Mouse (Mus musculus): Measurements from ENCODE around the gene Men1.
"Not testable (repeated sequence)": the region's sequence is repeated elsewhere in the genome, so short reads cannot be mapped to it uniquely, and the experiment has no call there.

The Men1 gene

DNA sequence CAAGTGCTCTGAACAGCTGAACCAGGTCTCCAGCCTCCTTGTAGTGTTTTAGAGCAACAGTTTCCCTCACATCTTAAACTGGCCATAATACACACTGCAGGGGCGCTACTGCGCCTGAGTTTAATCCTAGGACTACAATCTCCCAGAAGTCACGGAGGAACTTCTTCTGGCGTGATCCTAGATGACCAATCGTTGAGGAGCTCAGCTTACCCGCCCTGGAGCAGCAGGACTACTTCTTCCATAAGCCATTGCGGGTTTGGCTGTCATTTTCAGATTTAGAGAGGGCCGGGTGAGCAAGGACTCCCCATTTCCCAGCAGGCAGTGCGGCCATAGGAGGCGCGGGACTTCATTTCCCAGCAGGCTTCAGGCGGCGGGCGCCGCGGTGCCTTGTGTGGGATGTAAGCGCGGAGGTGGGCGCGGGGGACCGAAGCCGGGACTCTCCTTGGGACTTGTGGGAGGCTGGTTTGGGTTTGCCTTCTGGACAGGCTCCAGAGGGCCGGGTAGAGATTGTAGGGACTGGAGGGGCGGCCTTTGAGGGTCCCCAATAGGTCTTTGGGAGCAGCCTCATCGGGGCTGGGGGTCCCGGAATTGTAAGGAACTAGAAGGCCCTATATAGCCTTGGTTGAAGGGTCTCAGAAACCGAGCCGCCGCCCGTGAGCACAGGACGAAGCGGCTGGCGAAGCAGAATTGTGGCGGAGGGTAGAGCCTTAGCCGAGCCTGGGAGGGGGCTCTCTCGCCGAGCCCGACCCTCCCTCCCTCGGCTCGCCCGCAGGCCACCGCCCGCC is at the start of gene Men1:
Gene Men1 (plus strand): TSS at position 307 of the 785 bp plus-strand sequence.
- DNase-seq: peak; percentile 90

- DNase-seq: no peak
These were observed 49.6 kb upstream of the Men1 start for GRCm38 (mm10) chr19:6285226-6285625.

GRCm38 (mm10) chr19:6285632-6286433 is 48.9 kb upstream of the Men1 start:
- no peak for DNase-seq

GRCm38 (mm10) chr19:6286434-6287401 is 48.1 kb upstream of the Men1 start:
- no peak for DNase-seq

DNA sequence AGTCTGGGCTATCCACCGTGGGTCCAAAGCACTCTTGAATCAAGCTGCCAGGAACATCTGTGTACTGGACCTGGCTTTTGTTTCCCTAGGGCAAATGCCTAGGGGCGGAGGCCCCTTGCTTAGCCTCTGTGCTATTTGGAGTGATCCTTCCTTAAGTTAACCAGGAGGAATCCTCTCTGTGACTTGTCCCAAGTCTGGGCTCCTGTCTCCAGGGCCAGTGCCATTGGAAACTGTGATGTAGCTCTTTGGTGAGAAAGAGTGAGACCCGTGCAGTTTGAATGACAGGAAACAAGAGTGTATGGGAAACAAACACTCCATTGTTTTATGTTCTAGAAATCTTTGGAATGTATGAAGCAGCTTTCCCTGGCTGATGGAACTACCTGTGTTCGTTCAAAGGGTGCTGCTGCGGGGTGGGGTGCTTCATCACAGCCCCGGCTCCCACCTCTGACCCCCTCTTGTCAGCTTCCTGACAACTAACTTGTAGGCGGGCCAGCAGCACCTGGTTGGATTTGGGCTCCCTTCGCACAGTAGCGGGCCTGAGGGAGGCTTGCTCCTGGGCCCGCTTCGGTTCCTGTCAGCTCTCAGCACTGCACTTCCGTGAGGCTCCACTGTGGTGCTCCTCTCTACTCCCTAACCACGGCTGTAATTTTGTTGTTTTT is 46.4 kb upstream of the Men1 start:
- DNase-seq: no peak

- DNase-seq: no peak
These were observed 45.0 kb upstream of the Men1 start for GRCm38 (mm10) chr19:6289696-6290238.

- not testable (repeated sequence) for DNase-seq
These were observed 44.1 kb upstream of the Men1 start for GRCm38 (mm10) chr19:6290720-6291116.

DNA sequence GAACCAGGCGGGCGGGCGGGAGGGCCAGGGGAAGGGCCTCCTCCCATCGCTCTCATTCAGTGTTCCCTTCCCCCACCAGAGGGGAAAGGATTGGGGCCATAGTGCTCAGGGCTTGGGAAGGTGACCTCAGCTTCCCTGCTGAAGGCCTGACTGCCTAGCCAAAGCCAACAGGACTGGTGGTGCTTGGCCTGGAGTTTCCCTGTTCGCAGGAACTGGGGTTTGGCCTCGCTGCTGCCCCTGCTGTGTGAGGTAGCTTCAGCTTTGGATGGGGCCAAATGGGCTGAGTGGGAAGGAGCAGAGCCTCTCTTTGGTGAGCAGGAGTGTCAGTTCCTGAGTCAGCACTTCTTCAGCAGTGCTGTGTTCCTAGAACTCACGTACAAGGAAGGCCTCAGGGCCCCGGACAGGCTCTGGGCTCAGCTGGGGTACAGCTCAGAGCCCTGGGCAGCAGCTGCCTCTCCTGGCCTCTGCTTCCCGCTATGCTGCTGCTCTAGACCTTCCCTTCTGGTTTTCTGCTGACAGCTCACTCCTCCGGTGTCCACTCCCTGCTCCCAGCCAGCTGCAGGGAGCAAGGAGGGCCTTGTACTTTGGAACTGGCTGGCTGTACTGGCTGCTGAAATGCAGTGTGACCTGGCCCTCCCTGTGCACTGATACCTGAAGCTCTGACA is 43.5 kb upstream of the Men1 start:
- no peak for DNase-seq

GRCm38 (mm10) chr19:6292262-6292661 is 42.5 kb upstream of the Men1 start:
- DNase-seq: no peak

DNA sequence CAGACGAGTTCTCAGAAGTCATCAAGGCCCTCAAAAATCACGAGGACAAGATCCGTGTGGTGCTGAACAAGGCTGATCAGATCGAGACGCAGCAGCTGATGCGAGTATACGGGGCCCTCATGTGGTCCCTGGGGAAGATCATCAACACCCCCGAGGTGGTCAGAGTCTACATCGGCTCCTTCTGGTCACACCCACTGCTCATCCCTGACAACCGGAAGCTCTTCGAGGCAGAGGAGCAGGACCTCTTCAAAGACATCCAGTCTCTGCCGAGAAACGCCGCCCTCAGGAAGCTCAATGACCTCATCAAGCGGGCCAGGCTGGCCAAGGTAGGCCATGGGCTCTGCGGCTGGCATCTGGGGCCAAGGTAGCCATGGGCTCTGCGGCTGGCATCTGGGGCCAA is 40.5 kb upstream of the Men1 start:
- no peak for DNase-seq

GRCm38 (mm10) chr19:6296551-6297210 is 38.1 kb upstream of the Men1 start:
- DNase-seq: no peak

DNA sequence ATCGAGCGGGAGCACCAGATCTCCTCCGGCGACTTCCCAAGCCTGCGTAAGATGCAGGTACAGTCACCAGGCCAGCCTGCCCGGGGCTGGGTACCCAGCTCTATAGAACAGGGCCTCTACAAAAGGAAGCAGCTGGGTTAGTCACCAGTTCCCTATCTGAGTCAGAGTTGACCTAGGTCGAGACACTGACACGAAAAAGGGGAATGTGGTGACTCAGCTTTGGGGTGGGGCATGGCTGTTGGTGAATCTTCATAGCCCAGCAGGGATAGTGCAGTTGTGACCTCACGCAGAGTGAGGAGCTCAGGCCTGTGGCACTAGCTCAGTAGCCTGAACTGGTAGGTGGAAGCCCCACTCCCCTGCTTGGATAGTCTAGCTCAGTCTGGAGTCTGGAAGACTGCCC is 37.1 kb upstream of the Men1 start:
- no peak for DNase-seq

- no peak for DNase-seq
These were observed 35.8 kb upstream of the Men1 start for GRCm38 (mm10) chr19:6299003-6299402.

GRCm38 (mm10) chr19:6299450-6300267 is 35.1 kb upstream of the Men1 start:
- DNase-seq: no peak

- DNase-seq: no peak
These were observed 34.4 kb upstream of the Men1 start for GRCm38 (mm10) chr19:6300402-6300841.

GRCm38 (mm10) chr19:6302114-6302513 is 32.7 kb upstream of the Men1 start:
- DNase-seq: no peak

DNA sequence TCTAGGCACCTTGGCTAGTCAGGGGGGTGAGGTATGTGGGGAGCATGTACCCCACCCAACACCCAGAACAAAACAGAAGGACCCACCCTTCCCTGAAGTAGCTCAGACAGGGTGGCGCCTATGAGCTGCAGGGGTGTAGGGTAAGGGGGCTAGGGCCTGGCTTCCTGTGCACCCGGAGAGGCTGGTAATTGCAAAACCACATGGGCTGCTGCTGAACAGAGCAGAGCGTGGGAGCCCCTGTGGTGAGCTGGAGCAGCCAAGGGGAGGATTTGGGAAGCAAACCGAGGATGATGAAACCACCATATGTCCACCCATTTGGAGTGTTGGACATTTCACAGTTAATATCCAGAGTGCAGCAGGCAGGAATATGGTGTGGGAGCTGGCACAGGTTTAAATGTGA is 32.3 kb upstream of the Men1 start:
- DNase-seq: peak; percentile 43

DNA sequence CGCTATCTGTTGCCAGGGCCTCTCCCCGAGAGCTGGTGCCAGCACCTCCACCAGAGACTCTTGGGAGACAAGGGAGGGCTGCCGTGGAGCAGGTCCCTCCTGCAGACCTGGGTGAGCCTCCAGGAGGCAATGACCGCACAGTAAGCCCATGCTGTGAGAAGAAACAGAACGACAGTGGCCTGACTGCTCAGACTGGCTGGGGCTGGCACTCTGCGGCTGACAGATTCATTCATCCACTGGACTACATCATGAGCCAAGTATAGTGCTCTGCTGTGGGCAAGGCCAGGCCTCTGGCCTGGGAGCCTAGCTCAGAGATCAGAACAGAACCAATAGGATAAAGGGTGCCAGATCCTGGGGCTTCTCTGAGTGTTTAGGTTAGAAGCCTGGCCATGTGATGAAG is 30.9 kb upstream of the Men1 start:
- DNase-seq: no peak

DNA sequence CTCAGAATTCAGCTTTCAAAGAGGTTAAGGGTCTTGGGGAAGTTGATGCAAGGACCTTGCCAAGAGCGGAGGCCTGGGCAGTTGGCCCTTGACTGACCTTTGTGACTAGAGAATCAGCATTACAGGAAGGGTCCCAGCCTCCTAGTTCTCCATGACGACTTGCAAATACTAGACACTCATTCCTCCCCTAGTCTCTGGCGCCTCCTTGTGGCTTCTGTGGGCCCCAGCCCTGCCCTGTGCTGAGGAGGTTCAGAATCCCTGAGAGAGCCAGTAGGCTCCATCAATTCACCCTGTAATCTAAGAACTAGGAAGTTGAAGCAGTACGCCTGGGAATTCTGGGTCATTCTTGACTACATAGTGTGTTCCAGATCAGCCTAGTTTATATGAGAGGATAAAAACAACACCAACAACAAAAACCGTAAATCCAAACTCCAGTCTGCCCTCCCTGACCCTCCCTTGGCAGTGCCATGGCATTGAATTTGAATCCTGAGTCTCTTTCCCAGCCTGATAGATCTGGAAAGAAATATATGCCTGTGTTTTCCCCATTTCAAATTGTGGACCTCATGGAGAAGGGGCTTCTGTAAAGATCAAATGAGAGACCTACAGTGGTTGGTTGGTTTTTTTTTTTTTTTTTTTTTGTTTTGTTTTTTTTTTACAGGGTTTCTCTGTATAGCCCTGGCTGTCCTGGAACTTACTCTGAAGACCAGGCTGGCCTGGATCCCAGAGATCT is 29.8 kb upstream of the Men1 start:
- peak; percentile 92 for DNase-seq

Measured in thymus, postnatal 25 days (tissue).